Mouse (Mus musculus): ENCODE data around the gene Iqsec1.

- TF ChIP-seq CTCF (IDR thresholded peaks at IDR 0.05; ENCODE audit: low read depth) (no peak), EP300 (IDR thresholded peaks at IDR 0.05; ENCODE audit: low read depth) (no peak)
Observed at GRCm38 (mm10) chr6:90847523-90847922, 141.0 kb downstream of the Iqsec1 start.
